Comparison of ENCODE assay signal across 8 mouse cellular contexts in the genomic region with DNA sequence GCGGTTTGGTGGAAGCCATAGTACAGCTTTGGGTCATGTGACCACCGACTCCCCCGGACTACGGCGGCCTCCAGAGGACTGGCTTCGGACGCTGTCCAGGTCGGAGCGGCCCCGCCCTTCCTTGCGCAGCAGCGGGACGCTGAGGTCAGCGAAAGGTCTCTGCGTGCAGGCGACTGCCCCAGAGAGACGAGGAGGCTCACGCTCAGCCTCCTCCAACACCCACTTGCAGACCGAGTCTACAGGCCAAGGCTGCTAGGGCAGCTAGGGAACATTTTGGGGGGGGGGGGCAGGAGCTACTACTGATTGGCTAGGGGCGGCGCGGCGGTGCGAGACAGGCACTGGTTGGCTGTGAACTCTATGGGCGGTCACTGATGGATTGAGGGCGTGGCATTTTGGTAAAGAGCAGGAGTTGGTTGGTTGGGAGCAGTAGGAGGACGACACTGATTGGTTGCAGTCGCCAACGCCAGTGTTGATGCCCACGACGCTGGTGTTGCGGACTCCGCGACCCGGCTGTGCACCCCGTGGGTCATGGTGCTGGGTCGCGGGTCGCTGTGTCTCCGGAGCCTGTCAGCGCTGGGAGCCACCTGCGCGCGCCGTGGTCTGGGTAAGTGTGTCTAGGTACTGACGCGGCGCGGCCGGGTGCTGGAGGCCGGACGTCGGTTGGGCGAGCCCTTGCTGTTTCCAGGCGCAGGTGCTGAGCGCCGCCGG. TPM values are rescaled to one million over a fixed set of nuclear protein-coding genes. Genes with fewer than 3 reads are reported as not detected.
DNase-seq lines count a peak whose midpoint lies in the region; ATAC-seq lines count a peak whose summit lies in the region.

Gene Fahd1 (minus strand): TSS at position 300 of the 708 bp plus-strand sequence.

- H3K4me1 ChIP-seq in hindbrain, embryonic 15.5 days (replicated peaks) = peaks cover 25% of the 10 kb centered on the region

- H3K9ac ChIP-seq in hindbrain, embryonic 15.5 days = peak within 1 kb of the TSS; percentile 82

- under 1% methylated on average over 58 of the region's 58 CpGs for WGBS in hindbrain, embryonic 15.5 days

- H3K36me3 ChIP-seq in hindbrain, embryonic 15.5 days = peaks cover 15% of the 10 kb centered on the region

- peaks cover 3% of the 10 kb centered on the region; the same call in 1 of the 2 replicates for H3K27me3 ChIP-seq in hindbrain, embryonic 15.5 days

- H3K9me3 ChIP-seq in hindbrain, embryonic 15.5 days = no peaks in the 10 kb centered on the region

- H3K4me3 ChIP-seq in hindbrain, embryonic 15.5 days = peak within 1 kb of the TSS; percentile 94

- peak; percentile 100 for ATAC-seq in hindbrain, embryonic 15.5 days (ENCODE audit: low FRiP score, low read depth)

- H3K27ac ChIP-seq in hindbrain, embryonic 15.5 days (replicated peaks) = peak within 1 kb of the TSS; percentile 98

- H3K4me2 ChIP-seq in hindbrain, embryonic 15.5 days = peak within 1 kb of the TSS; percentile 93

- DNase-seq in T-cell, adult 2 months (ENCODE audit: low spot score) = peak; percentile 95
- DNase-seq in cerebellum, postnatal 36 days = peak; percentile 93 to 95
- DNase-seq in frontal cortex, postnatal 36 days (ENCODE audit: low spot score in 2 of 2) = peak; percentile 96
- DNase-seq in left cerebral cortex, adult 11 months (ENCODE audit: low spot score) = peak; percentile 96
- peak; percentile 96 to 97 for DNase-seq in lung, postnatal 4 days
- DNase-seq in retina, postnatal 7 days (ENCODE audit: low read depth, low spot score) = peak; percentile 95
- peak; percentile 95 for DNase-seq in urinary bladder, adult 2 months (ENCODE audit: low spot score)

RNA-seq across cellular contexts. Expression of gene Fahd1, which starts in this region (rescaled TPM):
- polyA plus RNA-seq in hindbrain, embryonic 15.5 days (2015; fragmentation: Nextera tagmentation; extraction: Ambion mirVana) = 20.5 and 20.7 TPM in 2 replicates
- 20.5 and 21.0 TPM in 2 replicates for polyA plus RNA-seq in urinary bladder, adult 2 months (2012; rRNA removed)

Comparison
In these comparisons a context has a peak if more than half of its experiments do, and no peak if none do; other contexts are left out.
1. Peak in every context shown above with its lines: DNase-seq, ATAC-seq, H3K4me3 ChIP-seq and H3K27ac ChIP-seq.